In the genomic region with DNA sequence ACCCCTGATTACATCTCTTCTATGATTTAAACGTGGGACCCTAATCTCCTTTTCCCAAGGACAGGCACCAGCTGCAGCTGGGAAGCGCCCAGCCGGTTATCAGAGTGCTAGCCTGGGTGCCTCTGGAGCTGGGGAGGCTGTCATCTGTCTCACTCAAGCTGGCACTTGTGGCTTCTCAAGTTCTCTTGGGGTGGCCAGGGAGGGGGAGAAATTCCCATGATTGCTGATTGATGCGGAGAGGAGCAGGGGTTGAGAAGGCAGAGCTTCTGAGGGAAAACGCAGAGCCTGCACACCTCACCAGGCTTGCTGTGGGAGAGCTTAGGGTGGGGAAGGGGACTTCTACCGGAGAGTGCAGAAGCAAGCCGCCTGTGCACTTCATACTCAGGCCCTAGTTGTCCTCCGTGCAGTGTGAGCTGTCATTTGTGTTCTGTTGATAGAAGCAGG, we compare ENCODE assay signal across 9 mouse cellular contexts.
DNase-seq lines count a peak whose midpoint lies in the region; ATAC-seq and TF ChIP-seq lines count a peak whose summit lies in the region.
"Had no signal": no experiment of that assay in that cellular context is flagged by ENCODE, and none has a peak within 500 bp of the region (broad histone marks: within the 10 kb centered on the region; RNA-seq: fewer than 3 reads in every experiment).

No protein-coding gene starts in this region.

- H3K36me3 ChIP-seq in heart, postnatal 0 days (replicated peaks; ENCODE audit: control insufficient read depth, insufficient read depth, low read length) = no peaks in the 10 kb centered on the region
- H3K36me3 ChIP-seq in limb, embryonic 11.5 days (ENCODE audit: control insufficient read depth, insufficient read depth, low read length) = no peaks in the 10 kb centered on the region
- no peaks in the 10 kb centered on the region for H3K36me3 ChIP-seq in myocyte (ENCODE audit: control insufficient read depth, insufficient read depth)

- peaks cover 8% of the 10 kb centered on the region; the same call in 1 of the 2 replicates for H3K4me1 ChIP-seq in heart, postnatal 0 days (ENCODE audit: control insufficient read depth, insufficient read depth)
- H3K4me1 ChIP-seq in limb, embryonic 11.5 days (ENCODE audit: control insufficient read depth, insufficient read depth, low read length) = no peaks in the 10 kb centered on the region

- no peak for DNase-seq in heart, postnatal 0 days (ENCODE audit: low spot score)
- no peak for DNase-seq in heart, adult 18-20 months
- DNase-seq in limb, embryonic 11.5 days (ENCODE audit: low spot score) = no peak
- no peak for DNase-seq in thymus, postnatal 36 days
- no peak for DNase-seq in layer of hippocampus, adult 9-11 months
- no peak for DNase-seq in lung, adult 18-20 months
- DNase-seq: spleen, adult 18-20 months had no signal

- TF ChIP-seq POLR2A in myocyte (IDR thresholded peaks at IDR 0.05; ENCODE audit: insufficient read length, low read depth) = no peak

- no peaks in the 10 kb centered on the region for H3K79me2 ChIP-seq in myocyte (ENCODE audit: control insufficient read depth, insufficient read depth)

- no peaks in the 10 kb centered on the region for H3K9me3 ChIP-seq in heart, postnatal 0 days (replicated peaks; ENCODE audit: control insufficient read depth, low read length)
- no peaks in the 10 kb centered on the region for H3K9me3 ChIP-seq in limb, embryonic 11.5 days (ENCODE audit: control insufficient read depth, low read length)

- H3K27ac ChIP-seq in heart, postnatal 0 days (ENCODE audit: low read depth) = peak overlapping the region; percentile 35; the same call in 1 of the 2 replicates
- H3K27ac ChIP-seq in limb, embryonic 11.5 days (replicated peaks; ENCODE audit: low read depth, low read length) = no peak overlapping the region

- no peak for TF ChIP-seq EP300 in heart, postnatal 0 days (IDR thresholded peaks at IDR 0.05; ENCODE audit: low read depth)

- H3K4me3 ChIP-seq in heart, postnatal 0 days (ENCODE audit: low read depth, low read length) = peak overlapping the region; percentile 31
- H3K4me3 ChIP-seq in limb, embryonic 11.5 days (ENCODE audit: low read depth, low read length) = peak overlapping the region; percentile 10; the same call in 1 of the 2 replicates
- no peak overlapping the region for H3K4me3 ChIP-seq in myocyte

- H3K4me2 ChIP-seq in heart, postnatal 0 days (ENCODE audit: low read depth, low read length) = peak overlapping the region; percentile 62
- H3K4me2 ChIP-seq in limb, embryonic 11.5 days (ENCODE audit: low read depth, severe bottlenecking) = peak overlapping the region; percentile 12
- H3K4me2 ChIP-seq in myocyte (ENCODE audit: low read depth) = peak overlapping the region; percentile 20

- no peaks in the 10 kb centered on the region for H3K27me3 ChIP-seq in heart, postnatal 0 days (ENCODE audit: control insufficient read depth, insufficient read depth, low read length)
- H3K27me3 ChIP-seq in limb, embryonic 11.5 days (ENCODE audit: control insufficient read depth, insufficient read depth, low read length) = peaks cover 13% of the 10 kb centered on the region
- peaks cover 5% of the 10 kb centered on the region for H3K27me3 ChIP-seq in myocyte (ENCODE audit: control insufficient read depth, insufficient read depth, insufficient read length)

- WGBS in heart, postnatal 0 days = 4% methylated on average over 8 of the region's 8 CpGs
- 3% methylated on average over 8 of the region's 8 CpGs for WGBS in limb, embryonic 11.5 days

- ATAC-seq in heart, postnatal 0 days (ENCODE audit: insufficient read depth, low read depth) = no peak; the same call in 1 of the 2 replicates
- ATAC-seq in erythroblast, adult 5-6 weeks (replicated peaks; ENCODE audit: low FRiP score, poor library complexity, severe bottlenecking) = peak; percentile 70; the same call in 1 of the 2 replicates
- no peak for ATAC-seq in limb, embryonic 11.5 days (ENCODE audit: insufficient number of reproducible peaks, low FRiP score, low TSS enrichment, low read depth)

- H3K9ac ChIP-seq in heart, postnatal 0 days (replicated peaks; ENCODE audit: low read depth, low read length) = peak overlapping the region; percentile 40; the same call in 1 of the 2 replicates
- H3K9ac ChIP-seq in limb, embryonic 11.5 days (ENCODE audit: low read length) = no peak overlapping the region

- no peak overlapping the region for H3ac ChIP-seq in myocyte (ENCODE audit: control insufficient read depth, insufficient read length)

- no peak for TF ChIP-seq CTCF in heart, postnatal 0 days (IDR thresholded peaks at IDR 0.05; ENCODE audit: low read depth)

TF ChIP-seq in myocyte, 11 proteins besides CTCF, POLR2A, EP300 and RAD21:
- TF ChIP-seq MAX (IDR thresholded peaks at IDR 0.05; ENCODE audit: low read depth) (no peak), REST (IDR thresholded peaks at IDR 0.05; ENCODE audit: insufficient read depth, insufficient read length) (no peak), E2F4 (IDR thresholded peaks at IDR 0.05; ENCODE audit: insufficient read depth) (no peak)

Comparison
In these comparisons a context has a peak if more than half of its experiments do, and no peak if none do; other contexts are left out.
1. H3K4me2 ChIP-seq: peak in every context shown above with its lines; median percentile 62 in heart, postnatal 0 days; 20 in myocyte; 12 in limb, embryonic 11.5 days.